Mouse (Mus musculus) natural killer cell, adult 2 months (primary cell): Measurements from ENCODE around the gene Rapgef5.

Experiments used
- DNase-seq, 2 experiments: peaks; one replicate each; pipeline ENCODE4 v3.0.0; 2022; ENCODE audit warnings: low spot score in 2 of 2

Gene Rapgef5

DNA sequence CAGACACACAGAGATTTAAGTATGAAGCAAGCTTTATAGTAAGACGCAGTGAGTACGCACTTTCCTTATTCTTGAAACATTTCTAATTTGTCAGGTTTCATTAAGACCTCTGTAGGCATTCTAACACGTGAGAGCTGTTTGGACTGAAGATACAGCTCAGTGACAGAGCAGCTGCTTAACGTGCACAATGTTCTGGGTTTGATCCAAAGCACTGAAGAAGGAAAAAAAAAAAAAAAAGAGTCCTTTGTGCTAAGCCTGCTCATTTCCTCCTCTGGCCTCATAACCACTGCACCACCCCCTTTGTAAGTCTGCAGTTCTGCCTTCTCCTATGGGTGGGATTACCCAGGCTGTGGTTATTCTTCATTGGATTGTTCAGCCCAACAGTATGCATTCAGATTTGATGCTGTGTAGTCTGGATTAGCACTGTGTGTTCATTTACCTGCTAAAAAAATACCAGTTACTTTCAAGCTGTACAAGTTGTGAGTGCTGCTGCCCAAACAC, 103.3 kb downstream of the Rapgef5 start:
- no peak for DNase-seq

DNA sequence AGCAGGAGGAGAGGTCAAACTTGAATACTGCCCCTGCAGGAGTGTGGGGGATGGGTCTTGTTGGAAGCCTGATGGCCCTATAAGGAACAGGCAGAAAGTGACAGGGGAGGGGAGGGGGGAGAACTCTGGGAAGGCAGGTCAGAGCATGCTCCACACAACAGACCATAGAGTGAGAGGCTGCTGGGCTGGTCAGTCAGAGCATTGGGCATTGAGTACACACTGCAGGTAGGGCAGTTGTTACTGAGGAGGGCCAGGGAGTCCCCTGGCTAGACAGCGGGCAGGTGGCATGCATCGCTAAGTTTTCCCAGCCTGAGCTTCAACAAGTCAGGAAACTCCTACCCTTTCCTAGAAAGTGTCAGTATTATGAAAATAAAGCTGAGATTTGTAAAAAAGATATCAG, 106.7 kb downstream of the Rapgef5 start:
- DNase-seq: no peak

DNA sequence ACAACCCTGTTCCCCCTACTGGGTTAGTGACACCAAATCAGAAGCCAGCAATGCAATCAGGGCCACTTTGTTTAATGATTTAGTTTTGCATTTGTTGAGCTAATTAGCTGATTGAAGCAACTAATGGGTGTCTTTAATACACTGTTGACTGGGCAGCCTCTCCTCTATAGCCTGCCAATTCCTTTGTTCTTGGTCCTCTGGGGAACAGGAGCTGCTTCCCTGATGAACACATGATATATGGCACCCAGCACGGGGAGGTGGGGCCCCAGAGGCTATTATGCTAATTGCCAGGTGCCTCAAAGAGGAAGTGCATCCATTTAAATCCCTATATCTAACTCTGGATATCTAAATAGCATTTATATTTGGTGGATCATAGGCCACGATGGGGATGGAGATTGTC, 111.0 kb downstream of the Rapgef5 start:
- no peak for DNase-seq

DNA sequence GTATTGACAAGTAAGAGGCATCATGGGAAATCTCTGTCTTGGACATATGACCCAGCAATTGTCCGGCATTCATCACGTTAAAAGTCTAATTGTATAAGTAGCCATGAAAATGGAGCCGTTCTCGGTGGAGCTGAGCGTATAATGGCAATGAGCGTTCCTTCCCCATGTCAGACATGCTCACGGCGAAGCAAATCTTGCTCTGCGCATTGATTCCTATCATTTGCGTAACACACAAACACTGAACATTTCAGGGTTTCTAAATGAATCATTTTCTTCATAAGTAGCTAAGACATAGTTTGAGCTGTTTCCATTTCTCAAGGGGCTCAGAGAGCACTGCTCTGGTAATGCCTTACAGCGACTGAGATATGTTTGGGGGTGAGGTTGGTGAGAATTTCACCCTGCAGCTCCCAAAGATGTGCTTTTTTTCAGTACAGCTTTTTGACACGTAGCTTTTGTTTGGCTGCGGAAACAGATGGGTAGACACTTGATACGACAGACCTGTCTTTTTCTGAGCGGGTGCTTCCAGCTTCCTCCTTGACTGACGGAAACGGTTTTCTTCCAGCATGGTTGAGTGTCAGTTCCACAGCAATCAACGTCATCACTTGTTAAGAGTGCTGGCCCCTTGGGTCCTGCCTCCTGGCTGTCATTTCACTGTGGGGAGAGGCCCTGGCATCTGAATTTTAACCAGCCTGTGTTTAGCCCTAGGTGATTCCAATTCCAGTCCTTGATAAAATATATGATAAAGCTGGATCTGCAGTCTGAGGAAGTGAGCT, 112.2 kb downstream of the Rapgef5 start:
- DNase-seq: no peak

DNA sequence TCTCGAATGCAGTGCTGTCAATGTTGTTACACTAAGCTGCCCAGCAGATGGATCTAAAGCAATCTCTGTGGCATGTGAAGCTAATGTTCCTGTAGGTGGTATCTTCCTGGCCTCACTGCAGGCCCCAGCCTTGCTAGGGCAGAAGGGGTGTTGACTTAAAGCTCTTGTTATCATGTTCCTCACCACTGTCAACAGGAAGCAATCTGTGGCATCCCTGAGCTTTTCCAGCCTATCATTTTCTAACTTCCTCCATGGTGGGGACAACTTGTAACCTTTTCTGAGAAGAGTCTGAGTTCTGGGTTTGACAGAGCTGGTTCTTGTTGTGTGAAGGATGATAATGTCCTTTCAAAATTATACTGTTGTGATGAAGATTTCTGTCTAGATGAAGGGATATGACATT, 115.9 kb downstream of the Rapgef5 start:
- no peak for DNase-seq

DNA sequence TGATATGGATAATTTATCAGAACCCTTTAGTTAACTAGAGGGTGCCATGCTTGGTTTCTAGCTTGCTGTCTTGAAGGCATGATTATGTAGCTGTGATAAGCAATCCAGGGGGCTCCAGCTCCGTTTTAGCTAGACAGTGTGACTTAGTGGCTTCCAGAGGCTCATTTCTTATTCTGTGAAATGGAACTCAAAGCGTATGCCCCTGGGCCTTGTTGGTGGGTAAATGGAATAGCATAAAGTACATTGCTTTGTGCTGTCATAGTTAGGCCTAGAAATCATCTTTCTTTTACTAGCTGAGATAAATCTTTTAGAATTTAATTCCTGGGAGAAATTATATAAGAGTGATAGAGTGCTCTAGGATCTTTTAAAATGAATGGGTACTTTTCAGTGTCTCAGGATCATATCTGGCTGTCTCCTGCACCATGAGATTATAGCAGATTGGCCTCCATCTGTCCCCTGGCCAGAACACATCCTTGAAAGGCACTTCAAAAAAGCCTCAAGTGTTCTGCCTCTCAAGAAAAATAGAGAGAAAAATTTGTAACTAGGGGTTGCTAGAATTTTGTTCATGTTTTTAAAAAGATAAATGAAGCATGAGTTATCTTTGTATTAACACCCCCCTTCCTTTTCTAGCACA, 120.0 kb downstream of the Rapgef5 start:
- DNase-seq: no peak

DNA sequence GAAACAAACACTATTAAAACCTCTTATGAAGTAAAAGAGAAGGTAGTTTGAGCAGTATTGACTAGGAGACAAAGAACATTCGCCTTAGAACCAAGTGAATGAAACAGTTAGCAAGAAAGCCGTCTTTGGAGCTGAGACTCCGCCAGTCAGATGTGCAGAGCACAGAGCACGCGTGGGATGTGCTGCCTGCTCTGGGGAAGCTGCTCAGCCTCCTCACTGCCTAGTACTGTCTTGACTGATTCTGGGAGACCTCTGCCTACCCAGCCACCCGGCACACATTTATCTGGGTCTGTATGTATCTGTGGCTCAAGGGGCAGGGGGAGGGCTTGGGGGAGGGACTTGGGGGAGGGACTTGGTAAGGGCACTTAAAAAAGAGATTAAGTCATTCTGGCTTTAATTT, 120.7 kb downstream of the Rapgef5 start:
- DNase-seq: no peak

DNA sequence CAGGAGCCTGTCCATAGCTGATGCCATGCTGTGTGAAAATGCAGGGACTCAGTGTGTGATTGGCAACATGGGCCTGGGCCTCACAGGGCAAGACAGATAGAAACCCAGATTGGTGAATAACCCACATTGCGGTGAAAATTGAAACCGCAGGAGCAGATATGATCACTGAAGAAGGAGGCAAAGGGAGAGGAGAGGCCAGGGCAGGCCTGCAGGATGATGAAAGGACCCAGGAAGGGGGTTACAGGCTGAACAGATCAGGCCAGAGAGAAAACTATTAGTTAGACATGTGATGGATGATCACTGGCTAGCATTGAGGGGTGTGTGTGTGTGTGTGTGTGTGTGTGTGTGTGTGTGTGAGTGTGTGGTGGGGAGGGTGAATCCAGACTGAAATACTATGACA, 122.6 kb downstream of the Rapgef5 start:
- no peak for DNase-seq

DNA sequence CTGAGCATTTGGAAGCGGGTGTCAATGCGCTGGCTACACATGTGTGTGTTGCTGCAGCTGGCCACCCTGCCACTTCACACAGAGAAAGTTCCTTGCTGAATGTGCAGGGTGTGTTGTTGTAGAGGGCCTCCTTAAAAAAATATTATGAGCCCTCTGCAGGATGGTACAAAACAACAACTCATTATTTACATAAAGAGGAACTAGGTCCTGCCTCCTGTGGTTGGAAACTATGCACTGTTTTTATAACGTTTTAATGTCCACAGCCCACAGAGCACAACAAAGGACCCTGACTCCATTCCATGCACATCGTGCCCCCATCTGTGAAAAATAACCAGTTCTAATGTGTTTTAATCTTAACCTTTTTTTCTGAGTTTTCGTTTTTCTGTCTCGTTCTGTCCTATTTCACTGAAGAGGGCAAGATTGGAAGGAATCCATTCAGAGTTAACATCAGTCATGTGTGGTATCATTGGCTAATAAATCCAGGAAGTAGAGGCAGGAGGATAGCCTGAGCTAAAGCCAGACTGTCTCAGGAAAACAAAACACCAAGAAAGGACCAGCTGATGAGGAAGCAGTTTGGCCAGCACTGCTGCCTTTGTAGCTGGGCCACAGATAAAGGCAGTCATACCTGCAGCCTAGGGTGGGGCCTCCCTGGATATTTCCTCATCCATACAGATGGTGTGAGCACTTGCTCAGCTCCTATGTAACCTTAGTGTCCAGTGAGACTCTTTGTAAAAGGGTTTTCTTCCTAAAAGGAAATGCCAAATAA, 123.3 kb downstream of the Rapgef5 start:
- DNase-seq: peak in 1 of 2 experiments; percentile 5

DNA sequence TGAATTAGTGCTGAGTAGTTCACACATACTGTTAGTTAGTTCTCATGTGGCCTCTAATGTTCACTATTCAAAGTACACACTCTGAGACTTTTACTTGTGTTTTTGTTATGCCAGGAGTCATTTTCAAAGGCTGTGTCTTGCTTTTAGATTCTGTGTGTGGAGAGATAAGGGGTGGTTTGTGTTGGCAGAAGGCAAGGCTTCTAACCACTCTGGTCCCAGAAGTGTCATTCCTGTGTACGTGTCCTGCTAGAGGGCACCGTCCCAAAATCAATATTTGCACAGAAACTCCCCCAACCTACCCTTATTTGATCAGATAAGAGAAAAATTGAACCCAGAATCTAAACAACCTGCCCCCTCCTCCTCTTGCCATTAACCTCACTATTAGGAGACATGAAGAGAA, 126.2 kb downstream of the Rapgef5 start:
- DNase-seq: no peak

DNA sequence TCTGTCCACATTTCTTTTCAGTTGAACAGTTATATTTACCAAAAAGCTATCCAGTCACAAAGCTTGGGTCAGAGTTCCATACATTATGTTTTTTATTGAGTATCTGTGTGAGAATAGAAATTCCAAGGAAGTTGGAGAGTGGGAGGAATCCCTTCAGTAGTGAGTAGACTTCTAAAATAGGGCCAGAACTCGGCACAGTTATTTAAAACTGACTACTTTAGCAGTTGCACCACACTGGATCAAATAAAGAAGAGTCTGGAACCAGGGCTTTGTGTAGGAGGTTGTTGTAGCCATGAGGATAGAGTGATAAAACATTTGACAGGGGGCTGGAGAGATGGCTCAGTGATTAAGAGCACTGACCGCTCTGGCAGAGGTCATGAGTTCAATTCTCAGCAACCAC, 129.5 kb downstream of the Rapgef5 start:
- no peak for DNase-seq

DNA sequence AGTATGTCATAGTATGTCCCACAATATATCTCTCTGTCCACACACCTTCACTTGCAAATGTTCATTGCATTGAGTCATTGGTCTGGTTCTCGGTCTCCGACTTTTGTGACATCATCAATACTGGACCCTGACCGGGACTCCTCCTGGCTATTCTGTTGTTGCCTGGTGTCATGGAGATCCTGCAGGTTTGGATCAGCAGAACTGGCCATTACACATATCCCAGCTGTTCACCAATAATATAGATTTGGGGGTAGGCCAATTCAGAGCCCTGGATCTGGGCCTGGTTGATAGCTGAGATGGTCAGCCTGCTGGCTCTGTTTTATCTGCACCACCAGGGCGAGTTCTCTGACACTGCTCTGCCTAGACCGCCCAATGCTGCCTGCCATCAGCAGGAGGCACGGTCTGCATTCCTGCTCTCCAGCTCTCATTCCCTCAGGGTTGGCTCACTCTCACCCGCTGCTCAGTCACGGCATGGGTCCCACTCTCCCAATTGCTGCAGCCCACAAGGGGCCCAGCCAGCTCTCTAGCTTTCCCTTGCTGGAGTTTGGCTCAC, 137.7 kb downstream of the Rapgef5 start:
- no peak for DNase-seq

DNA sequence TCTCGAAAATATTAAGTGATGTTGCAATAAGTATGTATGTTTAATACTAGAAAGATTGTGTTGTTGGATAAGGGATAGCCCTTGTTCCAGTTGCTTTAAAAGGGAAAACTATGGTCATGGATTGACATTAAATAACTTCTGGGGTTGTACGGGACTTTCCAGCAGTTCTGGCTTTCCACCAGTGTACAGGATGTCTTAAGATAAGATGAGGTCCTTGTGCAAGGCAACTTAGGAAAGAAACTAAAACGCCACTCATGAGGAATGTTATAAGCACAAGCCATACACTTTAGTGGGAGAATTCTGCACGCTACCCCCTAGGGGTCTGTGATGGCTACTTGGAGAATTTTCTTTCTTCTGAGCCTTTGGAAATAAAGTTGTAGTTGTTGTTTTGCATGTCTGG, 140.7 kb downstream of the Rapgef5 start:
- no peak for DNase-seq

DNA sequence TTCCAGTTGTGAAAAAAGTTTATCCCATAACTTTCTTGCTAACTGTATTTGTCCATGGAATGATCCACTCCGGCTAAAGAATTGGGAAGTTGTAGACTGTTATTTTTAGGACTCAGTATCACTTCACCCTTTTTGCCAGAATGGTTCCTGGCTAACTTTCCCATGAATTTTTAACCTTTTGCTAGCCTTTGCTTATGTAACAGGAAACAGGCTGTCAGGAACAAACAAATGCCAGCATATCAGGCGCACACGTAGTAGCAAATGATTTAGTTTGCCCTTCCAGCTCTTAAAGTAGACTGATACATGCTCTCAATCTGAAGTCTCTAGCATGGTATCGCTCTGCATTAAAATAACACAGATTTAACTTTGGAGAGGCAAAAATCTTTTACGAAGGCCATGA, 141.5 kb downstream of the Rapgef5 start:
- DNase-seq: no peak

DNA sequence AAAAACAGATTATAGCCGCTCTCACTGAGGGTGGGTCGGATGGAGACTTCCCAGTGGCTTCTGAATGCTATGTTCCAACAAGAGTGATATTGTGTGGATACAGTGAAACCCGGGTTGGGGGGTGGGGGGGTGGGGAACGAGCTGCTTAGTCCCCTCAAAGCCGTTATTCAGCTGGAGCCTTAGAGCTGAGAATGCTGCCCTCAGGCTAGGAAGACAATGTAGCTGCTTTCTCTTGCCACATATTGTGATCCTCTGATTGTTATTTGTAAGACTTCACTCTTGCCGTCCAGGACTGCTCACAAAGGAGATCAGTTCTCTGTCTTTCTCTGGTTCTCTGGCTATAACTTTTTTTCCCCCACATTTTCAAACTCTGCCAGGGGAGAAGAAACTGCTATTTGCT, 142.5 kb downstream of the Rapgef5 start:
- no peak for DNase-seq

DNA sequence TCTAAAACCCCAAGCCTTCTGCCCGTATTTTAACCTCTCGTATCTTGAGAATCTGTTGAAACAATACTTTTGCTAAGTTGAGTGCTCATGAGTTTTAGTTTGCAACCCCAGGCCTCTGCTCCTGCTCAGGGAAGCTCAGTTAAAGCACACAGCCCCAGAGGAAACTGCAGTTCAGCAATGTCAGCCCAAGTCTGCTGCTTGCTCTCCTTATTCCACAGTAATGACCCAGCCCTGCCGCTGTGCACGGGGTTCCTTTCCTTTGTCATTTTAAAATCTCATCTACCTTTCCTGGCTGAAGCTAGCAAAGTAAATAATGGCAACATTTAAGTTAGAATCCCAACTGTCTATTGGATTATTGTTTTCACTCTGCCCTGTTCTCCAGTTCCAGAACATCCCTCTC, 144.1 kb downstream of the Rapgef5 start:
- no peak for DNase-seq

DNA sequence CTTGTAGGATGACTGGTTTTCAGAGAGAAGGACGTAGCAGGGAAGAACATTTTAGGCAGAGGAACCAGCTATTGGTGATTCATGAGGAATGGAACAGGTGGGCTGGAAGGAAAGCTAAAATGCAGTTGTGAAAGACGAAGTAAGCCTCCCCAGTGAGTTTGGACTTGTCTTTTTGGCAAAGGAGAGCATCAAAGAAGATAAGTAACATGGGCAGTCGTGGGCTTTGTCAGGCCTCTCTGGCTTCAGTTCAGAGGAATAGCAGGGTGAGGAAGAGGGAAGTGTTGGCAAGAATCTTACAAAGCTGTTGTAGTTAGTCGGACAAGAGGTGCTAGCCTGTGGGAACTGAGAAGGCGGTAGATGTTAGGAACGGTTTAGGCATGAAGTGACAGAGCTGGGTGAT, 145.6 kb downstream of the Rapgef5 start:
- DNase-seq: no peak

DNA sequence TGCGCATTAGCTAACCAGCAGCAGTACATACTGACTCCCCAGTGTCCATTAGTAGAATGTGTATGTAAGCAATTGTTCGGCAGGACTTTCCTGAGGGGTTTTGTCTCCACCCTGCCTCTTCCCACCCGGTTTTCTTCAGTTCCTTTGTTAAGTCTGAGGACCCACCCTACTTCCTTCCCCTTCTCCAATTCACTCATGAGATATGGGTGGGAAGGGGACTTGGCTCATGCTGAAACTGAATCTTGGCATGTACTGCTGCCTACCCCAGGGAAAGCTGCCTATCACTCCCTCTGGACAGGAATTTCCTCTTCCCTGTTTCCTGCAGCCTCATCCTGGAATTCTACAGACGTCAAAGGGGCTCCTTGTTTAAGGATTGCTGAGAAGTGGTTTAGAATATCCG, 147.4 kb downstream of the Rapgef5 start:
- DNase-seq: no peak

DNA sequence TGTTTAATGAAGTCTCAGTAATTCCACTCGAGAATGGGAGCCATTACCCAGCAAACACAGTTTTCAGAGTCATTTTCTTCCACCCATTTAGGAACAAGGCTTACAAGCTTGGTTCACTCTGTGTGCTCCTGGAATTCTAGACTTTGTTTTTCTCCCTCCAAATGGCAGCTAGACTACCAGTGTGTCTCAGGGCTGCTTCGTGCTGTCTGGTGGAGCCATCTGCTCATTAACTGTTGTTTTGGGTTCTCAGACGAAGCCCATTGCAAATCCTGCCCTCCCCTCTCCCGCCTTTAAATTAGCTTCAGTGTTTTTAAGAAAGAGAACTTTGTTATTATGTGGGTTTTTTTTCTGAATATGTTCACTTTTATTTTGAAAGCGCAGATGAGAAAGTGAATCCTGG, 148.4 kb downstream of the Rapgef5 start:
- no peak for DNase-seq

DNA sequence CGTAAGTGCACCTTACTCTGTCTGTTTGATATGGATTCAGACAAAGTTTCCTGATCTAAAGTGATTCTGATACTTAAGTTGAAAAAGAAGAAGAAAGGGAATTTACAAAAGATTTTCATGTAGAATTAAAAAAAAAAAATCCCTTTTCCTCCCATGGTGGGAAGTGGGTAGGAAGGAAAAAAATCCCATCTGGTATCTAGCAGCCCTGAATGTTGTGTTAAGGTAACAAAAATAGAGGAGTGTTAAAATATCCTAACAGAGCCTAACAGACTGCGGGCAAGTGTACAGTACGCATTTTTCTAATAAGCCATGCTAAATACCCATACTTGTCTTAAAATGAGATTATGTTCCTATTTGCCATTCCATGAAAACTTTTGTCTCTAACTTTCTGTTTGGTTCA, 150.1 kb downstream of the Rapgef5 start:
- DNase-seq: no peak

DNA sequence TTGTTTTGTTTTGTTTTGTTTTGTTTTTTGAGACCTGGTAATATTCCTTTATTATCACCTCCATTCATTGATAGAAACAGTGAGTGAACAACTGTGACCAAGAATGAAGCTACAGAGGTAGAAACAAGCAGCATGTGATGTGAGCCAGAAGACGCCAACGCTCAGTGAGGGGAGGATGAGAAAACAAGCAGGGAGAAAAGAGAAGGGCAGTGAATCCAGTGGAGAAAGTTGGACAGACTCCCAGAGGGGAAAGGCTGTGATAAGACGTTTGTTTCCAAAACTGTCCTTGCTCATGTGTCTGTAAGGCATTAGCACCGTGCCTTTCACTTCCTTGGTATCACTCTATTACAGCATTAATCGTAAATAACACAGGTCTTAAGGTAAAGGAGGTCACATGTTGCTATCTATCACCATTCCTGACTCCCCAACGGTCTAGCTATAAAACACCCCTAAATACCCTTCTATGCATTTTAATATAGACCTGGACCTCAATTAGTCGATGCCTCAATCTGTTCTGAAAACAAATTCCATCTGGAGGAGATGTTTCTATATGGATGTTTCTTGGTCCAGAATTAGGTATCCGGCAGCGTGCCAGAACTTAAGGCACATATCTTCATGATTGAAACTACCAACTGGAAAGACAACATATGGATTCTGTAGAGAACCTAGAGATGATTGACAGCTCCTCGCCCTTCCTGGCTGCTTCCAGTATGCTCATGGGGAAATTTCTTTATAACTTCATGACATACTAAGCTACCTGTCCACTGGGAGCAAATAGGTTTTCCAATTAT, 153.5 kb downstream of the Rapgef5 start:
- no peak for DNase-seq

DNA sequence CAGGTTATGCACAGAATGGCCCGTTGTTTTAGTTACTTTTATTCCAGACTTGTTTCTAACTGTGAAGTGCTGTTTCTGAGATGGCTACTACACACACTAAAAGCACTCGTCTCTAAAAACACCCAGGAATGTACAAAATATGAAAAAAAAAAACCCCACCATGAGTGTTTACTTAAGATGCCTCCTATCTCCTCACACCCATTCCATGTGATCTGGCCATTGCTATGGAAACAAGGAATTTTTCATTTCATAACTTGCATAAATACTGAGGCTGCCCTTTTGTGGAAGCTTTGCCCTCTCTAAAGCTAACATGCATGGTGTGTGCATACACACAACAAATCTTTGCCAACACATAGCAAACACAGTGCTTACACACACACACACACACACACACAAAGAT, 156.9 kb downstream of the Rapgef5 start:
- no peak for DNase-seq
